Mouse (Mus musculus): ENCODE measurements around the gene Hmga1b.
"Not testable (repeated sequence)": the region's sequence is repeated elsewhere in the genome, so short reads cannot be mapped to it uniquely, and the experiment has no call there.

Gene Hmga1b

DNA sequence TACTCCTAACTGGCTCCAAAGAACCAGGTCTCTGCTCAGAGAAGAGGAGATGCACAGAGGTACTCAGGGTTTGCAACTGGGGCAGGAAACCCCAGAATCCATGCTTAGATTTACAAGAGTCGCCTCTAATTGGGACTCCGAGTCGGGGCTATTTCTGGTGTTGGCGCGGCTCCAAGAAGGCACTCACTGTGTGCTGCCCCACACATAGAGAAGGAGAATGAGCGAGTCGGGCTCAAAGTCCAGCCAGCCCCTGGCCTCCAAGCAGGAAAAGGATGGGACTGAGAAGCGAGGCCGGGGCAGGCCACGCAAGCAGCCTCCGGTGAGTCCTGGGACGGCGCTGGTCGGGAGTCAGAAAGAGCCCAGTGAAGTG is at the start of gene Hmga1b:
Gene Hmga1b, plus strand, starts transcription at position 123 of the 370 bp plus-strand sequence.
- not testable (repeated sequence) for DNase-seq (ENCODE audit: low read depth, low spot score)

DNA sequence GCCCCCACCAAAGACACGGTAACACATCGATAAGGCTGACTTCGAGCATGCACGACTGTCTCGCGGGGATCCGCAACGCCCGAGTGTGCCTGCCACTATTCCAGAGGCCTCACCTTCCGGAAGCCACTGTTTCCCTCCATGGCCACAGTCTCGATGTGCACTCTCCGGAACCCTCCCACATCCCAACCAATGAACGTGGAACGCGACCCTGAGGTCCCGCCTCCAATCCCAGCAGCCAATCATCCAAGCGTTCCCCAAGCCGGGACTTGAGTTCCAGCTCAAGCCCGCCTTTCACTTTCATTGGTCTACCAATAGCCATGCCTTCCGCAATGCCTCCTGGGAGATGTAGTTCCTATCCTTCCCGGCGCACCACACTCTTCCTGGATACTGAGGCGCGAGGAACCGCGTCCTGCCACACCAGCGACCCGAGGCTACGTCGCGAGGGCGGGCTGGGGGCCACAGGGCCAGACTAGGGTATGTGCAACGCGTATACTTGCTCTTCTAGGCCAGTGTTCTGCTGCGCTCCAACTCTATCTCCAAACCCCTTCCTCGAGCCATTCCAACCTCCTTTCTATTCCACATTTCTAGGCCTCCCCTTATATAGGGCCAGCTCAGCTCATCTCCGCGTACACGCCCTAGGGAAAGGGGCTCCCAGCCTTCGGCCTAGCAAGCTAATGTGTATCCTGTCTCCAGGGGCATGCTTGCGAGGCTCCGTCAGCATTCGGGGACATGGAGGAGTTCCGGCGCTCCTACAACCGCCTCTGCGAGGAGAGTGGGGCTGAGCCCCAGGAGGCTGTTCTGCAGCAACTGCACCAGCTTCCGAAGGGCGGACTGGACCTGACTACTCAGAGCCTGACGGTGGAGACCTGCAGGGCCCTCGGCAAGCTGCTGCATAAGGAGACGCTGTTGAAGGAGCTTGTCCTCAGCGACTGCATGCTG is 48.7 kb upstream of the Hmga1b start, which contains the start of the genes Cenpx and Lrrc45:
Gene Cenpx, minus strand, starts transcription at position 159 of the 939 bp plus-strand sequence.
Gene Lrrc45, plus strand, starts transcription at position 346 of the 939 bp plus-strand sequence.
- peak; percentile 98 for DNase-seq (ENCODE audit: low read depth, low spot score)

DNA sequence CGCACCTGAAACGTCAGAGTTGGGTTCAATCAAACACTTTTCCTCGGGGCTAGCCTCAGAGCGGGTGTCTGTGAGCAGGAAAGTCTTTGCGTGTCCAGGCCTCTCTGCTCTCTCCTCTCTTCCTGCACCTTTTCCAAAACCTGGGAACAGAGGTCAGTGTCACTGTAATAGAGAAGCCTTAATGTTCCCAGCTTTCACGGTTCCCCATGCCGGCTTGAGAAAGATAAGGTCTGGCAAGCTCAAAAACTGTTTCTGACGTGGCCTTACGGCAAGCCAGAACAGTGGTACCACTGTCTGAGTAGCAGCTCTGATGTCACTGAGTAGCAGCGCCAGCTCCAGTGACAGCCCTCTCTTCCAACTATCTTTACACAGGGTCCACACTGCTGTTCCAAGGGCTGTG is 48.0 kb upstream of the Hmga1b start:
- DNase-seq (ENCODE audit: low read depth, low spot score), result no peak

DNA sequence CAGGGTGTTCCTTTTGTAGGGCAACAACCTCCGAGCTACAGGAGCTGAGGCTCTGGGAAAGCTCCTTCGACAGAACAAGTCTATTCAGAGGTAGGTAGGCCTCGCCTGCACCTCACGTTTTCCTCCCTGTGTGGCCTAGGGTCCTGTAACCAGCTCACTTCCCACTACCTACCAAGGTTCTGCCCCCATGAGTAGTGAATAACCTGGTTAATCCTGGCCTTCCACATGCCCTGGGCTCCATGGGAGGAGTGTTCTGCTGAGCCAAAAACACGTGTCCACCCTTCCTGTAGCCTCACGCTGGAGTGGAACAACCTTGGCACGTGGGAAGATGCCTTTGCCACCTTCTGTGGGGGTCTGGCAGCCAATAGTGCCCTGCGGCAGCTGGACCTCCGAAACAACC is 47.5 kb upstream of the Hmga1b start:
- no peak for DNase-seq (ENCODE audit: low read depth, low spot score)

- DNase-seq (ENCODE audit: low read depth, low spot score), result no peak
Measured at GRCm38 (mm10) chr11:120719242-120719641, 43.4 kb upstream of the Hmga1b start.

- no peak for DNase-seq (ENCODE audit: low read depth, low spot score)
Measured at GRCm38 (mm10) chr11:120719841-120720376, 42.7 kb upstream of the Hmga1b start.

- no peak for DNase-seq (ENCODE audit: low read depth, low spot score)
Measured at GRCm38 (mm10) chr11:120720450-120720849, 42.1 kb upstream of the Hmga1b start.

GRCm38 (mm10) chr11:120721124-120722066 is 41.2 kb upstream of the Hmga1b start, which contains the start of gene Rac3:
Gene Rac3, plus strand, starts transcription at chr11:120721470.
- DNase-seq (ENCODE audit: low read depth, low spot score), result no peak

- DNase-seq (ENCODE audit: low read depth, low spot score), result no peak
Measured at GRCm38 (mm10) chr11:120722067-120722630, 40.4 kb upstream of the Hmga1b start.

DNA sequence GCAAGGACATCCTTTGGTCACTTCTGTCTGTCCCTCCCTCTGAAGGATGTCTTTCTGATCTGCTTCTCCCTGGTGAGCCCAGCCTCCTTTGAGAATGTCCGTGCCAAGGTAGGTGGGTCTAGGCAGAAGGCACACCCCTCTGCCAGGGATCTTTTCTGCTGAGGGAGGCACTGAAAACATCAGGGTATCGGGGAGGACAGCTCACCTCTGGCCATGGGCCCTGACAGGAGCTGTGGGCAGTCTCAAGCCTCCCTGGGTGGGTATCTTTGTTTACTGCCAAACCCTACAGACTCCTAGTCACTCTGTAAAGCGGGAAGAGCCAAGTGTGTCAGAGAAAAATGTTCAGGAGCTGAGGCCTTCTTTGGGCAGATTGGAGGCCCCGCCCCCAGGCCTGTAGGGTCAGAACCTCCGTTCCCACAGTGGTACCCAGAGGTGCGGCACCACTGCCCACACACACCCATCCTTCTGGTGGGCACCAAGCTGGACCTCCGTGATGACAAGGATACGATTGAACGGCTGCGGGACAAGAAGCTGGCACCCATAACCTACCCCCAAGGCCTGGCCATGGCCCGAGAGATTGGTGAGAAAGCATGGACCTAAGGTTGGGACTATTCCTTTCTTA is 39.7 kb upstream of the Hmga1b start:
- DNase-seq (ENCODE audit: low read depth, low spot score), result no peak

- no peak for DNase-seq (ENCODE audit: low read depth, low spot score)
Measured at GRCm38 (mm10) chr11:120723509-120723908, 39.1 kb upstream of the Hmga1b start.

- no peak for DNase-seq (ENCODE audit: low read depth, low spot score)
Measured at GRCm38 (mm10) chr11:120726243-120727168, 36.1 kb upstream of the Hmga1b start.

DNA sequence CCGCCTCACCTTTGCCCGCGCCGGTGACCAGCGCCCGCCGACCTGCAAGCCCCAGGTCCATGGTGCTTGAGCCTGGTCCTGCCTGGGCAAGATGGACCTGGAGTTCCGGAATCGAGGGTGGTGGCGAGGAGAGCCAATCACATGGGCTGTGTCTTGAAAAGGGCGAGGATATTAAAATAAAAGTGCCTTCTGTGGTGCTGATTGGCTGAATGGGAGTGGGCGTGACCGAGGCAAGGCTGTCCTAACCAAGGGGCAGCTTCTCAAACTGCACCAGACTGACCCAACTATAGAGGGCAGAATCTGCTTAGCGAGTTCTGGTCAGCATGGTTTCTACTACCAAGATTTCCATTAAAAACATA is 35.4 kb upstream of the Hmga1b start, which contains the start of gene Dcxr:
Gene Dcxr, minus strand, starts transcription at position 113 of the 359 bp plus-strand sequence.
- DNase-seq (ENCODE audit: low read depth, low spot score), result peak; percentile 82

GRCm38 (mm10) chr11:120727564-120727963 is 35.0 kb upstream of the Hmga1b start:
- DNase-seq (ENCODE audit: low read depth, low spot score), result no peak

DNA sequence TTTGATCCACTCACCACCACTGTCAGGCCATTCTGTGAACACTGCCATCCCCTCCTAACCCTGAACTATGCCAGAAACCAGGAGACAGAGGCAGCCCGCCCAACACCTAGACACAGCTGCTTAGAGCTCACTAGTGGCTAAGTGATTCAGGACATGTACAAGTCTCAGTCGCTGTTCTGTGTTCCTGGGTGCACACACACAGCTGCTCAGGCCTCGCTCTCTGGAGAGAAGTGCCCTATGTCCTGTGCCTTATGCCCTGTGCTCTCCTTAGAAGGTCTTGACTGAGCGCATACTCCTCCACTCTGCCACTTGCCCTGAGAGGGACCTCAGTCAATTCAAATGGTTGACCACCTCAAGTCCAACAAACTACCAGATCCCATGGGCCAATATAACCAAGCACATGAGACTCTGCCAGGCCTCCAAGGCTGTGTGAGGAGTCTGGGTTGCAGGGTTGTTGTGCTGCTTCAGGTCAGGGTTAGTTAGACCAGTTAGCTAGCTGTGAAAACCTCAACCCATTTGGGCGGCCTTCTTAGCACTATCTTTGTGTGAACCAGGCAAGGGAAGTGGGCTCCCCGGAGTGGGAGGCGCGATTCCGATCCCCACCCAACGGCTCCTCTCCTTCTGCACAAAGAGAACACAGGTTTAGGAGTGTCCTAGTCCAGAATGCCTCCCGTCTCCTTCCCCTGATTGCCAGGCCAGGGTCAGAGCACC is 33.9 kb upstream of the Hmga1b start:
- no peak for DNase-seq (ENCODE audit: low read depth, low spot score)

DNA sequence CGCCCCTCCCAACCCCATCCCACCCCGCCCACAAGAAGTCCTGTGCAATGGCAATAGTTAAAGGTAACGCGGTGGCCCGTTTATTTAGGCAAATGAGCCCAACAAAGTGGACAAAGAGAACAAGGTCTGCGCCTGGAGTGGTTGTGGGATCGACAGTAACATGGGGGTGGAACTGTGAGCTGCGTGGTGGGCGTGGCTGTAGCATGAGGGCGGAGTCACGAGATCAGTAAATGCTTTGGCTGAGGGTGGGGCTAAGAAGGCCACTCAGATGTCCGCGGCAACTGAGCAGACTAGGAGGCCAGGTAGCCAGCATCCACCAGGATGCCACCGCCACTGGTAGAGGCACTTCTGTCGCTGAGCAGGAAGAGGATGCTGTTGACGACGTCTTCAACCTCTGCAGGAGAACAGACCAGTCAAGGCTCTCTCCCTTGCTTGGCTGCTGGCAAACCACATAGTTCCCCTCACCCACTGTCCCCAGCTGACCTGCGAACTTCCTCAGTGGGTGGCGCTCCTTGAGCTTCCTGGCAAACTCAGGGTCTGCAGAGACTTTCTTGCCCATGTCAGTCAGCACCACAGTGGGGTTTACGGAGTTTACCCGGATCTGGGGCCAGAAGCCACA is 33.1 kb upstream of the Hmga1b start:
- not testable (repeated sequence) for DNase-seq (ENCODE audit: low read depth, low spot score)

- no peak for DNase-seq (ENCODE audit: low read depth, low spot score)
Measured at GRCm38 (mm10) chr11:120730331-120730870, 32.2 kb upstream of the Hmga1b start.

DNA sequence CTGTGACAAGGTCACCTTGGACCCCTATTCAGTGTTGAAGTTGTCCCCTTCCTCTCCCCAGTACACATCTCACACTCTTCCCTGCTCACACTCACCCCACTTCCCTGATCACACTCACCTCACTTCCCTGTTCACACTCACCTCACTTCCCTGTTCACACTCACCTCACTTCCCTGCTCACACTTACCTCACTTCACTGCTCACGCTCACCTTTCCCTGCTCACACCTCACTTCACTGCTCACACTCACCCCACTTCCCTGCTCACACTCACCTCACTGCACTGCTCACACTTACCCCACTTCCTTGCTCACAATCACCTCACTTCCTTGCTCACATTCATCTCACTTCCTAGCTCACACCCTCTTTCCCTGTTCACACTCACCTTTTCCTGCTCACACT is 31.2 kb upstream of the Hmga1b start:
- DNase-seq (ENCODE audit: low read depth, low spot score), result no peak

All from embryo, embryonic 11.5 days (tissue).